ENCODE assay signal across 13 mouse cellular contexts in genomic region chr9:76003637-76004036, GRCm38 (mm10). TPM values are rescaled to one million over a fixed set of nuclear protein-coding genes. Genes with fewer than 3 reads are reported as not detected.
DNase-seq lines count a peak whose midpoint lies in the region; ATAC-seq and TF ChIP-seq lines count a peak whose summit lies in the region.
"Had no signal": no experiment of that assay in that cellular context is flagged by ENCODE, and none has a peak within 500 bp of the region (broad histone marks: within the 10 kb centered on the region; RNA-seq: fewer than 3 reads in every experiment).

No protein-coding gene starts in this region.

- no peaks in the 10 kb centered on the region for H3K27me3 ChIP-seq in heart, adult 2 months (ENCODE audit: control insufficient read depth, insufficient read depth, low read length)
- no peaks in the 10 kb centered on the region for H3K27me3 ChIP-seq in heart, embryonic 11.5 days (ENCODE audit: control insufficient read depth, insufficient read depth, low read length)
- no peaks in the 10 kb centered on the region for H3K27me3 ChIP-seq in heart, embryonic 16.5 days (ENCODE audit: control insufficient read depth, insufficient read depth, low read length)
- no peaks in the 10 kb centered on the region for H3K27me3 ChIP-seq in myocyte (ENCODE audit: control insufficient read depth, insufficient read depth, insufficient read length)
- no peaks in the 10 kb centered on the region for H3K27me3 ChIP-seq in liver, embryonic 11.5 days (replicated peaks; ENCODE audit: control insufficient read depth, insufficient read depth, low read length)
- H3K27me3 ChIP-seq: embryonic facial prominence, embryonic 13.5 days; forebrain, embryonic 15.5 days had no signal

- H3K36me3 ChIP-seq in heart, adult 2 months (ENCODE audit: control insufficient read depth, insufficient read depth, low read length): peaks cover 3% of the 10 kb centered on the region
- H3K36me3 ChIP-seq in heart, embryonic 11.5 days (ENCODE audit: control insufficient read depth, insufficient read depth, low read length): no peaks in the 10 kb centered on the region
- no peaks in the 10 kb centered on the region for H3K36me3 ChIP-seq in heart, embryonic 16.5 days (ENCODE audit: control insufficient read depth, insufficient read depth)
- no peaks in the 10 kb centered on the region for H3K36me3 ChIP-seq in myocyte (ENCODE audit: control insufficient read depth, insufficient read depth)
- no peaks in the 10 kb centered on the region for H3K36me3 ChIP-seq in liver, embryonic 11.5 days (ENCODE audit: control insufficient read depth, insufficient read depth, low read length)
- H3K36me3 ChIP-seq: embryonic facial prominence, embryonic 13.5 days; forebrain, embryonic 15.5 days had no signal

- H3K4me2 ChIP-seq in heart, embryonic 11.5 days: no peak overlapping the region; the same call in 1 of the 2 replicates
- peak overlapping the region; percentile 0 for H3K4me2 ChIP-seq in heart, embryonic 16.5 days (ENCODE audit: low read depth, low read length)
- peak overlapping the region; percentile 83 for H3K4me2 ChIP-seq in myocyte (ENCODE audit: low read depth)
- H3K4me2 ChIP-seq in liver, embryonic 11.5 days: no peak overlapping the region
- H3K4me2 ChIP-seq: embryonic facial prominence, embryonic 13.5 days; forebrain, embryonic 15.5 days had no signal

- no peaks in the 10 kb centered on the region; the same call in none of the 2 replicates for H3K4me1 ChIP-seq in heart, adult 2 months (ENCODE audit: control insufficient read depth, insufficient read depth, low read length)
- H3K4me1 ChIP-seq in heart, embryonic 11.5 days (ENCODE audit: control insufficient read depth, insufficient read depth, low read length): peaks cover 6% of the 10 kb centered on the region
- peaks cover 8% of the 10 kb centered on the region; the same call in 1 of the 2 replicates for H3K4me1 ChIP-seq in heart, embryonic 16.5 days (ENCODE audit: control insufficient read depth, insufficient read depth, low read length)
- H3K4me1 ChIP-seq in liver, embryonic 11.5 days (replicated peaks; ENCODE audit: control insufficient read depth, insufficient read depth, low read length): no peaks in the 10 kb centered on the region; the same call in 1 of the 2 replicates

- no peaks in the 10 kb centered on the region for H3K79me2 ChIP-seq in heart, adult 2 months (replicated peaks; ENCODE audit: control insufficient read depth, insufficient read depth, low read length)
- no peaks in the 10 kb centered on the region for H3K79me2 ChIP-seq in myocyte (ENCODE audit: control insufficient read depth, insufficient read depth)

- no peak overlapping the region for H3ac ChIP-seq in myocyte (ENCODE audit: control insufficient read depth, insufficient read length)

- no peak for TF ChIP-seq CTCF in heart, adult 2 months (IDR thresholded peaks at IDR 0.05)

- H3K9me3 ChIP-seq in heart, embryonic 11.5 days (replicated peaks; ENCODE audit: control insufficient read depth, low read length): no peaks in the 10 kb centered on the region
- no peaks in the 10 kb centered on the region for H3K9me3 ChIP-seq in heart, embryonic 16.5 days (replicated peaks; ENCODE audit: control insufficient read depth, low read length)
- no peaks in the 10 kb centered on the region for H3K9me3 ChIP-seq in liver, embryonic 11.5 days (ENCODE audit: control insufficient read depth, low read length)
- H3K9me3 ChIP-seq: embryonic facial prominence, embryonic 13.5 days; forebrain, embryonic 15.5 days had no signal

- TF ChIP-seq EP300 in heart, adult 2 months (IDR thresholded peaks at IDR 0.05; ENCODE audit: insufficient read depth, low read depth, low read length): no peak

- peak in 1 of 2 experiments; percentile 29 for DNase-seq in heart, adult 2 months
- DNase-seq in MN1 (ENCODE audit: low spot score): peak; percentile 75
- DNase-seq in liver, embryonic 11.5 days (ENCODE audit: low spot score): no peak
- no peak for DNase-seq in layer of hippocampus, adult 18-20 months (ENCODE audit: low spot score in 2 of 2)
- DNase-seq: cerebellum, adult 8-10 months; kidney, postnatal 14 days; thymus, postnatal 14 days had no signal

- intact Hi-C loops in heart, adult 2 months (cut with DNase I): no loop called here

- no peak for ATAC-seq in heart, embryonic 11.5 days (replicated peaks; ENCODE audit: insufficient number of reproducible peaks, low FRiP score, low TSS enrichment)
- ATAC-seq in heart, embryonic 16.5 days (replicated peaks; ENCODE audit: extremely low read depth, insufficient read depth, low FRiP score): no peak
- no peak for ATAC-seq in liver, embryonic 11.5 days (replicated peaks; ENCODE audit: low FRiP score)
- ATAC-seq: forebrain, embryonic 15.5 days had no signal

- no peak overlapping the region for H3K4me3 ChIP-seq in heart, adult 2 months
- H3K4me3 ChIP-seq in heart, embryonic 11.5 days (ENCODE audit: low read depth, low read length): no peak overlapping the region
- H3K4me3 ChIP-seq in heart, embryonic 16.5 days (ENCODE audit: low read length): peak overlapping the region; percentile 5; the same call in 1 of the 2 replicates
- no peak overlapping the region for H3K4me3 ChIP-seq in myocyte
- H3K4me3 ChIP-seq in liver, embryonic 11.5 days (ENCODE audit: low read depth, low read length): no peak overlapping the region
- H3K4me3 ChIP-seq: embryonic facial prominence, embryonic 13.5 days; forebrain, embryonic 15.5 days had no signal

- TF ChIP-seq POLR2A in heart, adult 2 months (IDR thresholded peaks at IDR 0.05; ENCODE audit: insufficient read depth, low read depth, low read length): no peak
- no peak for TF ChIP-seq POLR2A in myocyte (IDR thresholded peaks at IDR 0.05; ENCODE audit: insufficient read length, low read depth)

- H3K9ac ChIP-seq in heart, adult 2 months (ENCODE audit: low read depth, low read length): no peak overlapping the region
- no peak overlapping the region for H3K9ac ChIP-seq in heart, embryonic 11.5 days (ENCODE audit: low read depth, low read length)
- no peak overlapping the region for H3K9ac ChIP-seq in heart, embryonic 16.5 days (ENCODE audit: low read length)
- no peak overlapping the region for H3K9ac ChIP-seq in liver, embryonic 11.5 days (ENCODE audit: low read depth, low read length)
- H3K9ac ChIP-seq: embryonic facial prominence, embryonic 13.5 days; forebrain, embryonic 15.5 days had no signal

- 19% methylated on average over 6 of the region's 6 CpGs for WGBS in heart, adult 2 months
- 42% methylated on average over 6 of the region's 6 CpGs for WGBS in heart, embryonic 11.5 days (ENCODE audit: insufficient replicate concordance)
- 35% methylated on average over 6 of the region's 6 CpGs for WGBS in heart, embryonic 16.5 days
- 74% methylated on average over 6 of the region's 6 CpGs for WGBS in liver, embryonic 11.5 days

- H3K27ac ChIP-seq in heart, adult 2 months: peak overlapping the region; percentile 10; the same call in 1 of the 2 replicates
- no peak overlapping the region for H3K27ac ChIP-seq in heart, embryonic 11.5 days (ENCODE audit: low read depth, low read length)
- no peak overlapping the region for H3K27ac ChIP-seq in heart, embryonic 16.5 days (ENCODE audit: low read length)
- no peak overlapping the region for H3K27ac ChIP-seq in liver, embryonic 11.5 days (ENCODE audit: low read depth, low read length)
- H3K27ac ChIP-seq: embryonic facial prominence, embryonic 13.5 days; forebrain, embryonic 15.5 days had no signal

TF ChIP-seq in myocyte, 11 proteins besides CTCF, POLR2A, EP300 and RAD21:
- no peak for TF ChIP-seq SRF (IDR thresholded peaks at IDR 0.05; ENCODE audit: control insufficient read depth, insufficient read length, low read depth)
- no peak for TF ChIP-seq REST (IDR thresholded peaks at IDR 0.05; ENCODE audit: insufficient read depth, insufficient read length)
- no peak for TF ChIP-seq USF1 (IDR thresholded peaks at IDR 0.05; ENCODE audit: low read depth)
- no peak for TF ChIP-seq E2F4 (IDR thresholded peaks at IDR 0.05; ENCODE audit: insufficient read depth)
- TF ChIP-seq MYOD1 (IDR thresholded peaks at IDR 0.05; ENCODE audit: control insufficient read depth in 1 of 3, insufficient read length in 2 of 3, low read depth in 2 of 3): no peak
- no peak for TF ChIP-seq TCF12 (IDR thresholded peaks at IDR 0.05; ENCODE audit: insufficient read depth, poor library complexity, severe bottlenecking)
- no peak for TF ChIP-seq MYOG (IDR thresholded peaks at IDR 0.05; ENCODE audit: control insufficient read depth in 1 of 3, insufficient read depth in 1 of 3, insufficient read length in 2 of 3, low read depth in 2 of 3)
- TF ChIP-seq MAX (IDR thresholded peaks at IDR 0.05; ENCODE audit: low read depth): no peak
- no peak for TF ChIP-seq CEBPB (IDR thresholded peaks at IDR 0.05; ENCODE audit: insufficient read depth, poor library complexity, severe bottlenecking)
- no peak for TF ChIP-seq TCF3 (IDR thresholded peaks at IDR 0.05; ENCODE audit: insufficient read length, low read depth)
- no peak for TF ChIP-seq POLR2AphosphoS2 (IDR thresholded peaks at IDR 0.05; ENCODE audit: insufficient read length, low read depth)

RNA-seq across cellular contexts. Expression of gene Hmgcll1, which starts 11.0 kb away (rescaled TPM):
- total RNA-seq in heart, adult 2 months (2021): under 1 TPM in 1 of 2 experiments, not detected in 1; 0.18 TPM
- 0.12 and 0.29 TPM in 2 replicates for polyA plus RNA-seq in heart, adult 2 months (2012; rRNA removed)
- polyA plus RNA-seq in heart, embryonic 11.5 days (2014; fragmentation: Nextera tagmentation; extraction: Ambion mirVana): 2.0 and 3.5 TPM in 2 replicates
- 0.75 and 1.2 TPM in 2 replicates for polyA plus RNA-seq in heart, embryonic 16.5 days (2015; fragmentation: Nextera tagmentation; extraction: Ambion mirVana)
- 0.14 TPM for polyA plus RNA-seq in myocyte (2012; fragmentation: generic; extraction: Trizol)
- 0.70 and 1.5 TPM in 2 replicates for polyA plus RNA-seq in liver, embryonic 11.5 days (2014; fragmentation: Nextera tagmentation; extraction: Ambion mirVana)
- 10 to 100 TPM; 13.2 to 15.8 TPM for total RNA-seq in layer of hippocampus, adult 18-20 months (2021)
- total RNA-seq: granulocyte monocyte progenitor cell, adult 5-6 weeks had no signal

Comparison
In these comparisons a context has a peak if more than half of its experiments do, and no peak if none do; other contexts are left out.
1. H3K4me2 ChIP-seq: peak in heart, embryonic 16.5 days (single experiment) and myocyte (single experiment); none in heart, embryonic 11.5 days (single experiment) and liver, embryonic 11.5 days (single experiment).